8 mouse cellular contexts compared by ENCODE assay signal in the genomic region with DNA sequence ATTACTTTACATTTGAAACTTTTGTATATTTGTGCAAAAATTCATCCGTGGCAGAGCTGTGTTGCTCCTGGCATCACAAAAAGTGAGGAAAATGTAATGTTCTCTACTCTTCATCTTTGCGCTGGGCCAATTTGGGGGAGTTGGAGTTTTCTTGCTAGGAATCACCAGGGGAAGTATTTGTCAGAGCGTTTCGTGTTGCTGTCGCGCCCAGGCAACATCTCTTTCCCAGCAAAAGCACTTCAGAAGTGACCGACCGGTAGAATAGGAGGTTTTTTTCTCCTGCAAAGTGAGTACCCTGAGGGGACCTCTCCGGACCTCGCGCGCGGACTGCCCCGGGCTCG. TPM values are rescaled to one million over a fixed set of nuclear protein-coding genes. Genes with fewer than 3 reads are reported as not detected.
DNase-seq lines count a peak whose midpoint lies in the region; ATAC-seq lines count a peak whose summit lies in the region.

No protein-coding gene starts in this region.

- ATAC-seq in lung, embryonic 15.5 days (ENCODE audit: borderline replicate concordance, extremely low read depth, low FRiP score, low TSS enrichment) = no peak
- no peak for ATAC-seq in embryonic facial prominence, embryonic 12.5 days (ENCODE audit: insufficient number of reproducible peaks, insufficient read depth, low FRiP score, low TSS enrichment)
- ATAC-seq in intestine, embryonic 16.5 days = no peak
- ATAC-seq in neural tube, embryonic 14.5 days (ENCODE audit: low read depth) = no peak; the same call in 1 of the 2 replicates
- no peak for ATAC-seq in frontal cortex, adult (ENCODE audit: low TSS enrichment)

- peaks cover 5% of the 10 kb centered on the region; the same call in 1 of the 2 replicates for H3K36me3 ChIP-seq in lung, embryonic 15.5 days
- H3K36me3 ChIP-seq in embryonic facial prominence, embryonic 12.5 days = no peaks in the 10 kb centered on the region
- 0 out of 2 replicates have a peak, but pooled peaks cover 3% of the 10 kb centered on the region for H3K36me3 ChIP-seq in intestine, embryonic 16.5 days (ENCODE audit: control insufficient read depth, insufficient read depth, low read length)
- H3K36me3 ChIP-seq in neural tube, embryonic 14.5 days (ENCODE audit: control insufficient read depth, insufficient read depth, low read length) = no peaks in the 10 kb centered on the region; the same call in 1 of the 2 replicates

- H3K27me3 ChIP-seq in lung, embryonic 15.5 days = no peaks in the 10 kb centered on the region
- H3K27me3 ChIP-seq in embryonic facial prominence, embryonic 12.5 days = no peaks in the 10 kb centered on the region
- H3K27me3 ChIP-seq in intestine, embryonic 16.5 days (replicated peaks; ENCODE audit: control insufficient read depth, insufficient read depth, low read length) = no peaks in the 10 kb centered on the region
- no peaks in the 10 kb centered on the region; the same call in 1 of the 2 replicates for H3K27me3 ChIP-seq in neural tube, embryonic 14.5 days (ENCODE audit: control insufficient read depth, insufficient read depth, low read length)

- no peaks in the 10 kb centered on the region for H3K9me3 ChIP-seq in lung, embryonic 15.5 days
- no peaks in the 10 kb centered on the region for H3K9me3 ChIP-seq in embryonic facial prominence, embryonic 12.5 days
- no peaks in the 10 kb centered on the region for H3K9me3 ChIP-seq in intestine, embryonic 16.5 days (ENCODE audit: control insufficient read depth, low read length)
- H3K9me3 ChIP-seq in neural tube, embryonic 14.5 days (ENCODE audit: control insufficient read depth, low read length) = no peaks in the 10 kb centered on the region

- H3K27ac ChIP-seq in lung, embryonic 15.5 days = peak overlapping the region; percentile 98
- H3K27ac ChIP-seq in embryonic facial prominence, embryonic 12.5 days = peak overlapping the region; percentile 95
- H3K27ac ChIP-seq in intestine, embryonic 16.5 days (ENCODE audit: low read length) = peak overlapping the region; percentile 95
- H3K27ac ChIP-seq in neural tube, embryonic 14.5 days (ENCODE audit: low read depth, low read length) = peak overlapping the region; percentile 88; the same call in 1 of the 2 replicates

- peak overlapping the region; percentile 67 for H3K4me2 ChIP-seq in lung, embryonic 15.5 days
- peak overlapping the region; percentile 68 for H3K4me2 ChIP-seq in embryonic facial prominence, embryonic 12.5 days (replicated peaks)
- peak overlapping the region; percentile 57 for H3K4me2 ChIP-seq in intestine, embryonic 16.5 days (ENCODE audit: low read depth, low read length)
- peak overlapping the region; percentile 89 for H3K4me2 ChIP-seq in neural tube, embryonic 14.5 days (ENCODE audit: low read depth, low read length)

- under 1% methylated on average over 15 of the region's 15 CpGs for WGBS in lung, embryonic 15.5 days
- 1% methylated on average over 15 of the region's 15 CpGs for WGBS in embryonic facial prominence, embryonic 12.5 days
- 3% methylated on average over 15 of the region's 15 CpGs for WGBS in intestine, embryonic 16.5 days
- WGBS in neural tube, embryonic 14.5 days = under 1% methylated on average over 14 of the region's 15 CpGs

- peaks cover 36% of the 10 kb centered on the region for H3K4me1 ChIP-seq in lung, embryonic 15.5 days
- peaks cover 23% of the 10 kb centered on the region for H3K4me1 ChIP-seq in embryonic facial prominence, embryonic 12.5 days
- peaks cover 20% of the 10 kb centered on the region for H3K4me1 ChIP-seq in intestine, embryonic 16.5 days (ENCODE audit: control insufficient read depth, insufficient read depth, low read length)
- H3K4me1 ChIP-seq in neural tube, embryonic 14.5 days (ENCODE audit: control insufficient read depth, insufficient read depth, low read length) = peaks cover 22% of the 10 kb centered on the region

- H3K9ac ChIP-seq in lung, embryonic 15.5 days = peak overlapping the region; percentile 92
- peak overlapping the region; percentile 94 for H3K9ac ChIP-seq in embryonic facial prominence, embryonic 12.5 days
- H3K9ac ChIP-seq in intestine, embryonic 16.5 days (ENCODE audit: low read depth, low read length) = peak overlapping the region; percentile 97
- peak overlapping the region; percentile 82 for H3K9ac ChIP-seq in neural tube, embryonic 14.5 days (replicated peaks; ENCODE audit: low read depth, low read length)

- H3K4me3 ChIP-seq in lung, embryonic 15.5 days = peak overlapping the region; percentile 95
- H3K4me3 ChIP-seq in embryonic facial prominence, embryonic 12.5 days = peak overlapping the region; percentile 88
- H3K4me3 ChIP-seq in intestine, embryonic 16.5 days (ENCODE audit: low read length) = peak overlapping the region; percentile 70
- peak overlapping the region; percentile 81 for H3K4me3 ChIP-seq in neural tube, embryonic 14.5 days (ENCODE audit: low read depth, low read length)

- no peak for DNase-seq in lung, postnatal 10 days
- no peak for DNase-seq in testis, postnatal 10 days (ENCODE audit: low spot score)
- no peak for DNase-seq in ovary, postnatal 36 days (ENCODE audit: low spot score)

RNA-seq across cellular contexts. Expression of gene Wdr78, which starts 4.5 kb away (rescaled TPM):
- polyA plus RNA-seq in lung, embryonic 15.5 days (2015; fragmentation: Nextera tagmentation; extraction: Ambion mirVana) = 4.6 and 5.0 TPM in 2 replicates
- polyA plus RNA-seq in embryonic facial prominence, embryonic 12.5 days (2016; fragmentation: Nextera tagmentation; extraction: Ambion mirVana) = 5.7 and 6.0 TPM in 2 replicates
- polyA plus RNA-seq in intestine, embryonic 16.5 days (2015; fragmentation: Nextera tagmentation; extraction: Ambion mirVana) = 1.2 and 1.7 TPM in 2 replicates
- 4.1 and 4.5 TPM in 2 replicates for polyA plus RNA-seq in neural tube, embryonic 14.5 days (2014; fragmentation: Nextera tagmentation; extraction: Ambion mirVana)

RNA-seq across cellular contexts. Expression of gene Mier1, which starts 4.7 kb away (rescaled TPM):
- 40.9 and 41.0 TPM in 2 replicates for polyA plus RNA-seq in lung, embryonic 15.5 days (2015; fragmentation: Nextera tagmentation; extraction: Ambion mirVana)
- 50.2 and 56.3 TPM in 2 replicates for polyA plus RNA-seq in embryonic facial prominence, embryonic 12.5 days (2016; fragmentation: Nextera tagmentation; extraction: Ambion mirVana)
- polyA plus RNA-seq in intestine, embryonic 16.5 days (2015; fragmentation: Nextera tagmentation; extraction: Ambion mirVana) = 22.9 and 29.8 TPM in 2 replicates
- 41.3 and 45.5 TPM in 2 replicates for polyA plus RNA-seq in neural tube, embryonic 14.5 days (2014; fragmentation: Nextera tagmentation; extraction: Ambion mirVana)
